Mouse (Mus musculus) layer of hippocampus, postnatal 36 days (tissue): Measurements from ENCODE around the gene Kpna2. TPM values are rescaled to one million over a fixed set of nuclear protein-coding genes. Genes with fewer than 3 reads are reported as not detected.

Experiments used
- DNase-seq, 2 experiments: peaks; one replicate each; pipeline ENCODE4 v3.0.0; 2022
- total RNA-seq, 2 experiments: library from RNA; stranded (reverse); gene quantifications; 2 replicates each; pipeline ENCODE4 v1.2.3; 2021

Gene Kpna2
- total RNA-seq, 2 experiments from 2014 or later, result 21.5 to 25.2 TPM

- DNase-seq, result peak in 1 of 2 experiments; percentile 43
Observed at GRCm38 (mm10) chr11:106980455-106980854, 18.9 kb downstream of the Kpna2 start.

GRCm38 (mm10) chr11:106976194-106976593 lies 23.1 kb downstream of the Kpna2 start:
- no peak for DNase-seq

- no peak for DNase-seq
Observed at GRCm38 (mm10) chr11:106975419-106976177, 23.7 kb downstream of the Kpna2 start.

GRCm38 (mm10) chr11:106974440-106974839 lies 24.9 kb downstream of the Kpna2 start:
- DNase-seq, result no peak

GRCm38 (mm10) chr11:106973016-106973415 lies 26.3 kb downstream of the Kpna2 start:
- DNase-seq, result no peak

GRCm38 (mm10) chr11:106969798-106970197 lies 29.5 kb downstream of the Kpna2 start:
- DNase-seq, result no peak

GRCm38 (mm10) chr11:106967630-106968029 lies 31.7 kb downstream of the Kpna2 start:
- DNase-seq, result no peak

GRCm38 (mm10) chr11:106965881-106966280 lies 33.5 kb downstream of the Kpna2 start:
- DNase-seq, result no peak

- no peak for DNase-seq
Observed at GRCm38 (mm10) chr11:106962310-106962709, 37.0 kb downstream of the Kpna2 start.

- DNase-seq, result no peak
Observed at GRCm38 (mm10) chr11:106961471-106962081, 37.8 kb downstream of the Kpna2 start.

- DNase-seq, result no peak
Observed at GRCm38 (mm10) chr11:106959121-106959520, 40.2 kb downstream of the Kpna2 start.

- DNase-seq, result no peak
Observed at GRCm38 (mm10) chr11:106958407-106959071, 40.8 kb downstream of the Kpna2 start.

GRCm38 (mm10) chr11:106957271-106957980 lies 41.9 kb downstream of the Kpna2 start:
- no peak for DNase-seq

GRCm38 (mm10) chr11:106954566-106954965 lies 44.8 kb downstream of the Kpna2 start:
- no peak for DNase-seq

- DNase-seq, result no peak
Observed at GRCm38 (mm10) chr11:106954116-106954515, 45.2 kb downstream of the Kpna2 start.

Other genes with a start within 250 kb of the Kpna2 start
- 10 to 100 TPM; 15.5 to 18.0 TPM for gene Pecam1, start 248.9 kb downstream of the Kpna2 start, total RNA-seq
- not detected for gene Milr1, start 248.3 kb downstream of the Kpna2 start, total RNA-seq
- 1 to 10 TPM; 4.8 to 5.1 TPM for gene Polg2, start 220.0 kb downstream of the Kpna2 start, total RNA-seq
- gene Ddx5, start 210.4 kb downstream of the Kpna2 start, total RNA-seq, result 100 to 1,000 TPM; 814 to 831 TPM
- gene Cep95, start 210.3 kb downstream of the Kpna2 start, total RNA-seq, result 10 to 100 TPM; 10.4 to 14.9 TPM
- gene Smurf2, start 78.8 kb downstream of the Kpna2 start, total RNA-seq, result 10 to 100 TPM; 30.4 to 33.4 TPM
- 1 to 10 TPM; 2.6 to 3.4 TPM for gene 1810010H24Rik, start 26.1 kb upstream of the Kpna2 start, total RNA-seq
- gene Bptf, start 132.6 kb upstream of the Kpna2 start, total RNA-seq, result 10 to 100 TPM; 64.1 to 74.8 TPM
- 10 to 100 TPM; 24.2 to 24.5 TPM for gene Nol11, start 189.8 kb upstream of the Kpna2 start, total RNA-seq